Mouse (Mus musculus) adrenal gland, postnatal 4 days (tissue): Measurements from ENCODE around the gene Defb7. TPM values are rescaled to one million over a fixed set of nuclear protein-coding genes. Genes with fewer than 3 reads are reported as not detected.

ENCODE experiments used
- DNase-seq, 2 experiments: peaks; one replicate each; pipeline ENCODE4 v3.0.0; 2021 to 2022; ENCODE audit warnings: low spot score in 2 of 2, mixed read lengths in 2 of 2
- long read RNA-seq, 2 experiments: library from polyadenylated mRNA; stranded (forward); transcript quantifications; one replicate each; pipeline ENCODE4 v2.0.0; 2021
- microRNA-seq: library from miRNA; unstranded; fragments of <30 nt; microRNA quantifications from one replicate; pipeline ENCODE4 v1.2.0, GENCODE M21; 2021
- total RNA-seq, 2 experiments: library from RNA; stranded (reverse); gene quantifications; 2 replicates each; pipeline ENCODE4 v1.2.3; 2021

The Defb7 gene
- total RNA-seq, result not detected
- long read RNA-seq, experiment 1, result 0 reads
- long read RNA-seq, experiment 2, result 0 reads

GRCm38 (mm10) chr8:19494797-19495196 lies at the start of gene Defb7:
Defb7 (plus strand) TSS chr8:19495097.
- DNase-seq, result no peak

- no peak for DNase-seq
Observed at GRCm38 (mm10) chr8:19446378-19446777, 48.5 kb upstream of the Defb7 start.

- DNase-seq, result no peak
Observed at GRCm38 (mm10) chr8:19461355-19461754, 33.5 kb upstream of the Defb7 start.

GRCm38 (mm10) chr8:19469026-19469425 lies 25.9 kb upstream of the Defb7 start:
- no peak for DNase-seq

GRCm38 (mm10) chr8:19500524-19500923 lies 5.6 kb downstream of the Defb7 start:
- no peak for DNase-seq

DNA sequence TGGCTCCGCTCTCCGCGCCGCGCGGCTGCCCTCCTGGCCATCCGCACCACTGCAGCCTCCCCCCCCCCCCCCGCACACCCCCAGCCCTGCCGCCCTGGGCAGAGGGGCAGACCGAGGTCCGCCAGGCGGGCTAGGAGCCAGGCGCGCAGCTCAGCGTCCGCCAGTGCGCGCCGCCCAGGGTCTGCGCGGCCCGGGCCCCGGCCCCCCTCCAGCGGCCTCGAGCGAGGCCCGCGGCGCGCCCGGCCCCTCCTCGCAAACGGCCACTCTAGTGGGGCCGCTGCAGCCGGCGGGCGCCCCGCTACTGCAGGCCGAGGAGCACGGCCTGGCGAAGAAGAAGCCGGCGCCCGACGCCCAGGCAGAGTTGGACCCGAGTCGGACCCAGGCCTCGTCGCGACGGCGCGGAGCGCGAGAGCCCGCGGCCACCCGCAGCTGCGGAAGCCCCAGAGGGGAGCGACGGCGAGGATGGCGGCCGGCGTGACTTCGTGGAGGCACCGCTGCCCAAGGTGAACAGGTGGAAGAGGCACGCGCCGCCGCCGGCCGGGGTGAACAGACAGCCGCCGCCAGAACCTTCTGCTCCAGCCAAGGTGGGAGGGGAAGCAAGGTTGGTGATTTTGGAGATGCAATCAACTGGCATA lies 40.4 kb downstream of the Defb7 start:
- no peak for DNase-seq

GRCm38 (mm10) chr8:19540376-19540775 lies 45.5 kb downstream of the Defb7 start:
- DNase-seq, result no peak

Small RNAs within 50 kb of the gene (microRNA-seq; reads per million reads assigned to microRNA genes)
- not detected for gene Gm27288
- gene Gm27852, result not detected

Other genes starting within 250 kb of the Defb7 start
- not detected for gene Defb5, start 247.5 kb upstream of the Defb7 start, total RNA-seq
- not detected for gene Defb3, start 201.7 kb upstream of the Defb7 start, total RNA-seq
- gene Defb8, start 47.5 kb upstream of the Defb7 start, total RNA-seq, result not detected
- under 1 TPM in 1 of 2 experiments, not detected in 1; 0.20 TPM for gene 4930467E23Rik, start 234.5 kb downstream of the Defb7 start, total RNA-seq